Mouse (Mus musculus) neural tube, embryonic 10.5 days (tissue): ENCODE data around the gene Iqgap2.

Experiments used
- DNase-seq: peaks from one replicate; pipeline ENCODE4 v3.0.0-alpha.2; 2017; ENCODE audit warnings: low spot score; ENCODE audit errors: extremely low spot score

The Iqgap2 gene

DNA sequence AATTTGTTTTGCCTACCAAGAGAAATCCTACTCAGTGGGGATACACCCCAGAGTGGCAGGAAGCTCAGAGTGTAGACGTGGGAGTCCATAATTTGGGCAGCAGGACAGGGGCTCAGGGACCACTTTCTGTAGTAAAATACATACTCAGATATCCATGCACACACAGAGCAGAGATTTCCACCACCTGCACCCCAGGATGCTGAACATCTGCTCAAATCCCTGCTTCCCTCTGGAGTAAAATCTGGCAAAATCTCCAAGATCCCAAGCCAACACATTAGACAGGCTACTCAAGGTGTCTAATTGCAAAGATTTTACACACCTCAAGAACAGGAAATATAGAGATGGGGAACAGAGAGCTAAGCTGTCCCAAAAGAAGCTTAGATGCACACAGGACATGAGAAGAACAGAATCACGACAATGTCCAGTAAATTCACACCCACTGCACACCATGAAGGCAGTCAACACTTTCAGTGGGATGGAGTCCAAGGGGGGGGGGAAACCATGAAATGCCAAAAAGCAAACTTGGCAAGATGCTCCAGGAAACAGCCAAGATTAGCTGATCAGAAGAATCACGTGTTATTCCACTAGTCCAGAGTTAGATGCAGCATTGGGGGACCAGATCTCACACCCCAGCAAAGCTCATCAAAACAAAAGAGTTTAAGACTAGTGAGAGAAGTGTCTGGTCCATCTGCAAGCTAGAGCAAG lies 177.3 kb downstream of the Iqgap2 start:
- DNase-seq, result no peak

GRCm38 (mm10) chr13:95712570-95713268 lies 179.0 kb downstream of the Iqgap2 start:
- DNase-seq, result no peak

- no peak for DNase-seq
These were observed 179.7 kb downstream of the Iqgap2 start for GRCm38 (mm10) chr13:95712054-95712453.

GRCm38 (mm10) chr13:95705589-95705988 lies 186.1 kb downstream of the Iqgap2 start:
- no peak for DNase-seq

GRCm38 (mm10) chr13:95703376-95703775 lies 188.3 kb downstream of the Iqgap2 start:
- DNase-seq, result no peak

- DNase-seq, result no peak
These were observed 193.8 kb downstream of the Iqgap2 start for GRCm38 (mm10) chr13:95697874-95698273.

- no peak for DNase-seq
These were observed 195.0 kb downstream of the Iqgap2 start, which contains the start of gene F2rl2 for GRCm38 (mm10) chr13:95696654-95697163. TSS of gene F2rl2 (plus strand) at chr13:95696853.

DNA sequence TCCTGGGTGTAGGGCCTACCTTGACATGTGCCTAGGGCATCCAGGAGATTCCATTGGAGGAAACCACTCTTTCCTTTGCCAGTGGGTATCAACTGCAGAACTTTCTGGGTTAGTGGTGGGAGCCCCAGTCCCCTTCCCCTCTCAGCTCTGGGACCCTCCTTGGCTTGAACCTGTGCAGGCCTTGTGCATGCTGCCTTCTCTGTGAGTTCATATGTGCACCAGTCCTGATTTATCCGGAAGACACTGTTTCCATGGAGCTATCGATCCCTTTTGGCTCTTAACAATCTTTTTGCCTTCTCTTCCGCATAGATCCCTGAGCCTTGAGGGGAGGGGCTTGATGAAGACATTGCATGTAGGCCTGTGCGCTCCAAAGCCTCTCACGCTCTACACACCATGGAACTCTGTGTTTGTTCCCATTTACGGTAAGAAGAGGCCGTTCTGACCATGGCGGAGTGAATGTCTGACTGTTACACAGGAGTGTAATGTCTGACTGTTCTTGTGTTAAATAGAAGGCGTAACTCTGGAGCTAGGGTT lies 195.5 kb downstream of the Iqgap2 start:
- DNase-seq, result no peak

GRCm38 (mm10) chr13:95692201-95692600 lies 199.5 kb downstream of the Iqgap2 start:
- DNase-seq, result no peak

GRCm38 (mm10) chr13:95688576-95688975 lies 203.1 kb downstream of the Iqgap2 start:
- no peak for DNase-seq

DNA sequence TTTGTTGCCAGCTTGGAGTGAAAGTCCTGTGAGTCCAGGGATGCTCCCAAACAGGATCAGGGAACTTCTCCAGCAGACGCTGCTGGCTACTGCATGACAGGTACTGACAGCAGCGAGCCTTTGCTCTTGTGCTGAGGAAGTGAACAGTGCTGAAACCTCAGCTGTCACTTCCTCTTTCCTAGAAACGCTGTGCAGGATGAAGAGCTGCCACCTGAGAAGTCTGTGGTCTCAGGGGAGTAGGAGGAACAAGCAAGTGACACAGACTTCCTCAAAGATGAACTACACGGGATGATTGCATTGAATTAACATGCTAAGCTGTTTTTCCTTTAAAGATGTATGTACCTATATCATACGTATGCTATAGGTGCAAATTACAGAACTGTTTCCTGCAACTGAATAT lies 206.0 kb downstream of the Iqgap2 start:
- no peak for DNase-seq

- DNase-seq, result no peak
These were observed 207.0 kb downstream of the Iqgap2 start for GRCm38 (mm10) chr13:95684656-95685244.

GRCm38 (mm10) chr13:95679491-95679941 lies 212.2 kb downstream of the Iqgap2 start:
- no peak for DNase-seq

GRCm38 (mm10) chr13:95679078-95679477 lies 212.6 kb downstream of the Iqgap2 start:
- DNase-seq, result no peak

- no peak for DNase-seq
These were observed 219.3 kb downstream of the Iqgap2 start for GRCm38 (mm10) chr13:95672372-95672771.

- no peak for DNase-seq
These were observed 220.4 kb downstream of the Iqgap2 start for GRCm38 (mm10) chr13:95671108-95671897.

DNA sequence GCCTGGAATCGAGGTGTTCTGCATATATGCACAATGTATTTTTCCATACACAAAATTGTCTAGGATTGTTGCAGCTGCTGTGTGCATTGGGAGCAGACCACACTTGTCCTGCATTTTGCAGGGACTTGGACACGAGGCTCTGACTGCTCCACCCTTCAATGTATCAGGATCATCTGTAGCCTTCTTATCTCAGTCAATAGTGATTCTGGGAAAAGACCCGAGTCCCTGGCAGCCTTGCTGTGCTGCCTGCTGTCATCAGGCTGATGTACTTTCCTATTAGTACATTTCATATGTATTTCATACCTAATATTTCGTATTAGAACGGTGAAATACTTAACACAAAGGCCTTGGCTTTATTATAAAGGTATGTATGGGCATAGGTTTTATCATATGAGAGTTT lies 221.2 kb downstream of the Iqgap2 start:
- DNase-seq, result no peak

- DNase-seq, result no peak
These were observed 224.5 kb downstream of the Iqgap2 start for GRCm38 (mm10) chr13:95667260-95667659.

GRCm38 (mm10) chr13:95665644-95666356 lies 225.9 kb downstream of the Iqgap2 start:
- no peak for DNase-seq

DNA sequence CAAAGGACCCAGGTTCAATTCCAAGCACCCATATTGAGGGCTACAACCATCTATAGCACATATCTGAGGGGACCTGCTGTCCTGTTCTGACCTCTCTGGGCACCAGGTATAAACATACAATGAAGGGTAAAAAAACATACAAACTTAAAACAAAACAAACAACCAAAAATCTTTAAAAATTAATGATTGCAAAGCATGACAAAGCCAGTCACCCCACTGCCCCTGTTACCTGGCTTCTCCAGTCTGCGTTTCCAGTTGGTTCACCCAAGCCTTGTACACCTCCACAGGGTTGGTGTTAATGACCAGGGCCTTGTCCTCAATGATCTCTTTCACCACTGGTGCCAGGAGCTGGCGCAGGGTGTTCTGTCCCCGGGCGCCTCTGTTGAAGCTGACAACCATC lies 227.9 kb downstream of the Iqgap2 start:
- DNase-seq, result no peak
